Mouse (Mus musculus) megakaryocyte-erythroid progenitor cell, adult 5-6 weeks (primary cell): ENCODE data around the gene Steap3. TPM values are rescaled to one million over a fixed set of nuclear protein-coding genes. Genes with fewer than 3 reads are reported as not detected.

Experiments
- ATAC-seq: replicated peaks from 2 replicates; pipeline ENCODE4 v1.8.0; 2016; ENCODE audit warnings: mild to moderate bottlenecking, inconsistent platforms; ENCODE audit not compliant: severe bottlenecking, poor library complexity, low FRiP score, low TSS enrichment
- total RNA-seq, 2 experiments: library from RNA; stranded (forward) in 1 of 2; stranded (reverse) in 1 of 2; fragments of 200-1000, 215-1000 nt in 1 of 2; fragments of >200 nt in 1 of 2; fragmentation: Nextera tagmentation in 1 of 2; gene quantifications; 2 replicates each; pipeline ENCODE4 v1.2.3; 2014 to 2017

The Steap3 gene
- total RNA-seq, 2 experiments from 2014 or later = 43.0 to 172 TPM

- ATAC-seq = no peak
Measured at GRCm38 (mm10) chr1:120253751-120254150, 18.8 kb downstream of the Steap3 start.

- no peak for ATAC-seq
Measured at GRCm38 (mm10) chr1:120252519-120253160, 19.9 kb downstream of the Steap3 start.

GRCm38 (mm10) chr1:120251193-120251592 is 21.3 kb downstream of the Steap3 start:
- no peak for ATAC-seq

- ATAC-seq = no peak; the same call in 1 of the 2 replicates
Measured at GRCm38 (mm10) chr1:120250586-120250985, 21.9 kb downstream of the Steap3 start.

- no peak for ATAC-seq
Measured at GRCm38 (mm10) chr1:120249842-120250241, 22.7 kb downstream of the Steap3 start.

GRCm38 (mm10) chr1:120248156-120248555 is 24.3 kb downstream of the Steap3 start:
- ATAC-seq = no peak

GRCm38 (mm10) chr1:120247351-120247750 is 25.2 kb downstream of the Steap3 start:
- ATAC-seq = no peak

GRCm38 (mm10) chr1:120246946-120247345 is 25.6 kb downstream of the Steap3 start:
- no peak for ATAC-seq

GRCm38 (mm10) chr1:120245661-120246131 is 26.8 kb downstream of the Steap3 start:
- ATAC-seq = peak; percentile 32; the same call in 1 of the 2 replicates

GRCm38 (mm10) chr1:120244646-120245045 is 27.9 kb downstream of the Steap3 start:
- ATAC-seq = no peak

GRCm38 (mm10) chr1:120243987-120244386 is 28.5 kb downstream of the Steap3 start:
- ATAC-seq = no peak

GRCm38 (mm10) chr1:120237068-120237467 is 35.4 kb downstream of the Steap3 start:
- ATAC-seq = no peak

- ATAC-seq = no peak
Measured at GRCm38 (mm10) chr1:120236424-120236823, 36.1 kb downstream of the Steap3 start.

GRCm38 (mm10) chr1:120235631-120236215 is 36.8 kb downstream of the Steap3 start:
- no peak for ATAC-seq

- ATAC-seq = no peak
Measured at GRCm38 (mm10) chr1:120232170-120232569, 40.3 kb downstream of the Steap3 start.

- ATAC-seq = peak; percentile 86
Measured at GRCm38 (mm10) chr1:120231334-120231733, 41.2 kb downstream of the Steap3 start.

- ATAC-seq = no peak
Measured at GRCm38 (mm10) chr1:120229723-120230471, 42.6 kb downstream of the Steap3 start.

GRCm38 (mm10) chr1:120223613-120224012 is 48.9 kb downstream of the Steap3 start:
- ATAC-seq = no peak

- ATAC-seq = no peak
Measured at GRCm38 (mm10) chr1:120221285-120221684, 51.2 kb downstream of the Steap3 start.

GRCm38 (mm10) chr1:120220841-120221240 is 51.7 kb downstream of the Steap3 start:
- no peak for ATAC-seq
